Mouse (Mus musculus) heart, adult 11 months (tissue): Measurements from ENCODE around the gene Nae1.
A peak's percentile ranks its signal among the peaks of the same experiment; 100 is the strongest.

ENCODE experiments used
- DNase-seq: peaks from one replicate; pipeline ENCODE4 v3.0.0; 2022

Gene Nae1

DNA sequence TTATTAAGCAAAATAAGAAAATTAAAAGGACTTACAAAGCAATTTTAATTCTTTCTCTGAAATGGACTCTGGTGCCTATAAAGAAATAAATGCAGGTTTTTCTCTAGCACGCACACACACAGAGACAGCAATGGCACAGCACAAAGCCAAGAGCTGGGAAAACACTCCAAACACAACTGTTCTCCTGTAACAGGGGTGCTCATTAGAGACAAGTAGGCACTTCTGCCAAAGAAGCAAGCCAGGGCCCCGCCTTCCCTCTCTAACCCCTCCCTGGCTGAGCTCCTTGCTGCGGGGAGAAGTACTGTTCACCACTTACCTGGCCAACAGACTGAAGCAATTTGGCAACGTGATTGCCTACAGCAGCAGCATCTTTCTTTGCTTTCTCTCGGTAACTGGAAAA is 16.6 kb downstream of the Nae1 start:
- DNase-seq: no peak

DNA sequence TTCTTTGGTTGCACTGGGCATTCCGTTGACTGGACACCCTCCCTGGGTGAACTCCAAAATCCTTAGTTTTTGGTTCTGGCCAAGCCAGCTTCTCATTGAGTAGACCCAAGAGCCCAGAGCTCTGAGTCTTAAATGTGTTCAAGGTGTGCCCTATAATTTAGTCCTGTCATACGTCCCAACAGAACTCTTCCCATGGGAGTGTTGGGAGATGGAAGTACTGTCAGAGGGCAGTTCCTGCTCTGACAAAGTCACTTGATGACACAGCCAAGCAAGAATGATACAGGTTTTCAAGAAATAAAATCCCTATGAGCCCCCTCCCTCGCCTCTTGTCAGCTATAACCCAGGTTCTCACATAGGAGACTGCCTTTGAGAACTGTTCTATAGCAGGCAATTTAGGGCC is 24.3 kb downstream of the Nae1 start:
- no peak for DNase-seq

DNA sequence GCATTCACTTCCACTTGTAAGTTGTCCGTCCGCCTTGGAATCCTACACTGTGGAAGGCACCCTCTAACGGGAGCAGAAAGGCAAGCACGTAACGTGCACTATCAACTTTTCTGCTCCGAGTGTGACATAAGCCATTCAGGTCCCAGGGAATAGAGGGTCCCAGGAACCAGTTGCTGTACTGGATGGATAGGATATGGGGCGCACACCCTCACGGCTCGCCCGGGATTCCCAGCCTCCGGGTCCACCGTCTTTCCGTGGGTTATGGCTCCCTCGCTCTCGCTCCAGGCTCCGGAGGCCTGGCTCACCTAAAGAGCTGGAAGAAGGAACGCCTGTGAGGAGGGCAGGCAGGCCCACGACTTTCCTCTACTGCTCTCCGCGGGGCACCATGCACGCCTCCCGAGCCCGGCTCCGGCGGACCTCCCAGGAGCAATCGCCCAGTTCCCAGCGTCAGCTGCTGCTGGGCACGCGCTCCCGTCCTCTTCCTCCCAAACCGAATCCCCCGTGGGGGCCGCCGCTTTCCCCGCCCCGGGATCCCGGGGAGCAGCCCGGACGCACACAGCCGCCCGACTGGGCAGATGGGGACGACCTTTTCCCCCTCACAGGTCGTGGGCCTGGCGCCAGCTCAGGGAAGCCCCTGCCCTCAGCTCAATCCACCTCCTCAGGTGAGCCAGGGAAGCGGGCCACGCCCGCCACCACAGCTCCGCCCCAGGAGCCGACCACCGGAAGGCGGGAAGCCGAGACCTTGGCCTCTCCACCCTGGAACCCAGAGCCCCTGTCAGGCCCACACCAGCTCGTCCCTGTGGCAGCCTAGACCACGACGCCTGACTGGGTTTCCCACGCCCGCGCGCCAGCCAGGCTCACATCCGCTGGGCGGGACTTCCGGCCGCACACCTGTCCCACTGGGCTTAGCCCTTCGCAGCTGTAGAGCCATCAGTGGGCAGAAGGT is 25.1 kb downstream of the Nae1 start, which contains the start of gene Terb1:
Terb1 (minus strand) TSS at position 850 of the 946 bp plus-strand sequence.
- peak; percentile 93 for DNase-seq

DNA sequence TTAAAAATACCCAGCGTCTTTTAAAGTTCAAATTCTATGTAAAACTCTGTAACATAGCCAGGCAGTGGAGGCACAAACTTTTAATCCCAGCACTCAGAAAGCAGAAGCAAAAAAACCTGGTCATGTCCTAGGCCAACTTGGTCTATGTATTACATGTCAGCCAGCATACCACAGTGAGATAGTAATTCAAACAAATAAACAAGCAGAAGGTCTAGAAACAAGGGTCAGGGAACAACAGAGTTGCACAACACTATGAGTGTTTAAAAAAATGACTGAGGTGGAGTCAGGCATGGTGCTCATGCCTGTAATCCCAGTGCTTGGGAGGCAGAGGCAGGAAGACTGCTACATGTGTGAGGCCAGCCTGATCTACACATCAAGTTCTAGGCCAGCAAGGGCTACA is 55.3 kb downstream of the Nae1 start:
- DNase-seq: no peak

DNA sequence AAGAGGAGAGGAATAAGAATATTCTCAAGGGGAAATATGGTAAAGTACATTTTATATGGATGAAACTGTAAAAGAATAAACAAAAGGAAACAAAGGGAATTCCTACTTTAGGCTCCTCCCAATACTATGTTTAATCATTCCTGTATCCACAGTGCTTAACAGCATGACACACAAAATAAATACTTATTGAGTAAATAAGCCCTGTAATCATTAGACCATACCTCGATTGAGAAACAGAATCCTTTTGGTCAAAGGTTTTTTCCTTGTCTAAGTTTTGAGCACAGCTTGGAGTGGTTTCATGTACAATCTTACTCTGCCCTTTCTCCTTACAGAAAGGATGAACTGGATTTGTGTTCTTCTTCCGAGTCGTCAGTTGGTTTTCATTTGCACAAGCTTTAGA is 62.0 kb downstream of the Nae1 start:
- DNase-seq: no peak

DNA sequence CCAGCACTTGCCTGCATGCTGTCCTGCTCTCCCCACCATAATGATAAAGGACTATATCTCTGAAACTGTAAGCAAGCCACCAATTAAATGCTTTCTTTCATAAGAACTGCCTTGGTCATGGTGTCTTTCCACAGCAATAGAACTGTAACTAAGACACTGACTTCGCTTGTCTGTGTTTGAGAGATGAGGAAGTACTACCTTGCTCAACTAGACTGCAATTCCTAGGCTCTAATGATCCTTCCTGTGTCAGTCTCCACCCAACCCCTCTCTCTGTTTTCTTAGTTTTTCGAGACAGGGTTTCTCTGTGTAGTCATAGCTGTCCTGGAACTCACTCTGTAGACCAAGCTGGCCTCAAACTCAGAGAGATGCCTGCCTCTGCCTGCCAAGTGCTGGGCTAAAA is 67.0 kb downstream of the Nae1 start:
- DNase-seq: no peak
